Mouse (Mus musculus) liver, adult 2 months (tissue): ENCODE measurements around the gene 4930402F06Rik. TPM values are rescaled to one million over a fixed set of nuclear protein-coding genes. Genes with fewer than 3 reads are reported as not detected.
A peak's percentile ranks its signal among the peaks of the same experiment; 100 is the strongest.

Experiments used
- DNase-seq: peaks from one replicate; pipeline ENCODE4 v3.0.0-alpha.2; 2011; ENCODE audit warnings: low read depth, low spot score; ENCODE audit errors: extremely low read depth
- H3K27ac ChIP-seq: fragments of 200-500 bp; replicated peaks from 2 replicates; pipeline ENCODE4 v1.5.1; 2012; ENCODE audit warnings: low read depth, mild to moderate bottlenecking, control low read depth, inconsistent platforms, low read length; ENCODE audit not compliant: insufficient read depth
- H3K27me3 ChIP-seq: fragments of 200-500 bp; 2 replicates; pipeline ENCODE4 v1.6.1; 2012; ENCODE audit warnings: mild to moderate bottlenecking, moderate library complexity, low read length, inconsistent platforms; ENCODE audit not compliant: control insufficient read depth, insufficient read depth
- H3K36me3 ChIP-seq: fragments of 200-500 bp; 2 replicates; pipeline ENCODE4 v1.6.1; 2012; ENCODE audit warnings: low read length, inconsistent platforms; ENCODE audit not compliant: control insufficient read depth, insufficient read depth
- H3K4me1 ChIP-seq: fragments of 200-500 bp; 2 replicates; pipeline ENCODE4 v1.6.1; 2011; ENCODE audit warnings: low read length; ENCODE audit not compliant: control insufficient read depth, insufficient read depth
- H3K4me3 ChIP-seq: fragments of 200-500 bp; 2 replicates; pipeline ENCODE4 v1.5.1; 2011; ENCODE audit warnings: low read depth, mild to moderate bottlenecking, control low read depth, low read length, moderate library complexity; ENCODE audit not compliant: insufficient read depth
- H3K79me2 ChIP-seq: fragments of 200-500 bp; 2 replicates; pipeline ENCODE4 v1.6.1; 2012; ENCODE audit warnings: inconsistent platforms, mild to moderate bottlenecking, low read length, moderate library complexity; ENCODE audit not compliant: control insufficient read depth, insufficient read depth
- H3K9ac ChIP-seq: fragments of 200-500 bp; 2 replicates; pipeline ENCODE4 v1.6.1; 2012; ENCODE audit warnings: low read depth, mild to moderate bottlenecking, control low read depth, inconsistent platforms, low read length
- CTCF ChIP-seq: fragments of 200-500 bp; IDR thresholded peaks from 2 replicates; pipeline ENCODE4 v1.5.1; 2011; ENCODE audit warnings: low read depth, low read length, control low read depth
- POLR2A ChIP-seq: fragments of 200-500 bp; IDR thresholded peaks from 2 replicates; pipeline ENCODE4 v1.6.1; 2011; ENCODE audit warnings: low read length, control low read depth; ENCODE audit not compliant: insufficient read depth; ENCODE audit errors: extremely low read depth
- WGBS: fragments of 180-500 bp; shearing (Covaris S2); methylation state at CpG from one replicate; pipeline ENCODE4 v1.1.7; 2018; 5-methylcytosine and 5-hydroxymethylcytosine counted together
- polyA plus RNA-seq: library from polyadenylated mRNA; depleted of rRNA; stranded (reverse); fragments of >200 nt; gene quantifications from 2 replicates; pipeline ENCODE4 v1.2.3, GENCODE M21; 2012
- total RNA-seq: library from RNA; depleted of rRNA; stranded (reverse); fragments of >200 nt; gene quantifications from 2 replicates; pipeline ENCODE4 v1.2.3, GENCODE M21; 2014

The 4930402F06Rik gene
- total and polyA plus RNA-seq, 2 experiments = not detected

DNA sequence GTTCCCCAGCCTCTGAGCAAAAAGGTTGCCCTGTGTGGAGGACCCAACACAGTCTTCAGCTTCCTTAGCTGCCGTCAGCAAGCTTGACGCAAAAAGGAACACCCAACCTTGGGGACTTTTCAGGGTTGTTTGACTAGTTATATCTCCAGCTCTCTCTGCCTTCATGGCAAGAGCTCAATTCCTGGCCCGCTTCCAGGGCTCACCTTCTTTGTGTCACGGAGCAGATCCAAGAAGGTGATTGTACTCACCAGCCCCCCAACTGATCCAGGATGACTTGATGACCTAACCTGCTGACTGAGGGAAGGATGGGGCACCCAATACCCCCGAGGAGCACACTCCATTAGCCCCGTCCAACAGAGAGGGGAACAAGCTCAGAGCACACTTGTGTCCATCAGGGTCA, 45.1 kb upstream of the 4930402F06Rik start:
- 0 out of 2 replicates have a peak, but pooled peaks cover 3% of the 10 kb centered on the region for H3K79me2 ChIP-seq
- no peak for DNase-seq
- no peak overlapping the region for H3K4me3 ChIP-seq
- TF ChIP-seq CTCF = no peak
- TF ChIP-seq POLR2A = no peak
- 81% methylated on average over 6 of the region's 6 CpGs for WGBS
- no peaks in the 10 kb centered on the region for H3K27me3 ChIP-seq
- peaks cover 8% of the 10 kb centered on the region for H3K4me1 ChIP-seq
- H3K27ac ChIP-seq = no peak overlapping the region
- no peak overlapping the region for H3K9ac ChIP-seq
- no peaks in the 10 kb centered on the region for H3K36me3 ChIP-seq

DNA sequence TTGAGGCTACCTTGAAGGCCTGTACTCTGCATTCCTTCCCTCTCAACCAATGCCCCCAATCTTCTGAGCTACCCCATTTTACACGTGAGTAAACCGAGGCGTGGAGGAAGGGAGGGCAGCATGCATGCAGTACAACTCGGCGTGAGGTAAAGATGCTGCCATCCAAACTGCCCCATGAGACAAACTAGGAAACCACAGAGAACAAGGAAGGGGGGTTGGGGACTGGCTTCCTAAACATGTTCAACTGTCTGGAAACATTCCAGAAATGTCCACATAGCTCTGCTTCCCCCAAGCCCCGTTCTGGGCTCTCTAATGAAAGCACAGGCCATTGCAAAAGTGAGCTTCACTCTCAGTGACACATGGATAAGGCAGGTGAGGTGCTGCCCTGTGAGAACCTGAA, 44.4 kb upstream of the 4930402F06Rik start:
- DNase-seq = no peak
- H3K27me3 ChIP-seq = no peaks in the 10 kb centered on the region
- H3K36me3 ChIP-seq = no peaks in the 10 kb centered on the region
- no peak overlapping the region for H3K27ac ChIP-seq
- TF ChIP-seq POLR2A = no peak
- no peak for TF ChIP-seq CTCF
- H3K4me3 ChIP-seq = no peak overlapping the region
- WGBS = 77% methylated on average over 6 of the region's 6 CpGs
- peaks cover 6% of the 10 kb centered on the region for H3K4me1 ChIP-seq
- H3K79me2 ChIP-seq = 0 out of 2 replicates have a peak, but pooled peaks cover 3% of the 10 kb centered on the region
- no peak overlapping the region for H3K9ac ChIP-seq

DNA sequence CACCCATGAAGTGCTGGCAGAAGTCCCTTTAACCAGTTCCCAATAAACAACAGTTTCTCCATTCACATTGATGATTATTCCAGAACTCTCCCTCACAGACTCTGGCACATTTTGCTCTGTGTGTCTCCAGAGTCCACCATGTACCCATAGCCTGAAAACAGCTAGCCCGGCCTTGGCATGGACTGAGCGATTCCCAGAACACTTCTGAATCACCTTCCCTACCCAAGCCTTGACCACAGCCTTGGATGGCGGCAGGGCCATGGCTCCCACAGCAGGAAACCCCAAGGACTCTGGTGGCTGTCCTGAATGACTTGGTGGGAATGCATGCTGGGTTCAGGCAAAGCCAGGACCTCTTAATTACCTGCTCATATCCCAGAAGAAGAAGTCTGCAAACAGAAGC, 43.5 kb upstream of the 4930402F06Rik start:
- DNase-seq = no peak
- WGBS = 94% methylated on average over 3 of the region's 3 CpGs

DNA sequence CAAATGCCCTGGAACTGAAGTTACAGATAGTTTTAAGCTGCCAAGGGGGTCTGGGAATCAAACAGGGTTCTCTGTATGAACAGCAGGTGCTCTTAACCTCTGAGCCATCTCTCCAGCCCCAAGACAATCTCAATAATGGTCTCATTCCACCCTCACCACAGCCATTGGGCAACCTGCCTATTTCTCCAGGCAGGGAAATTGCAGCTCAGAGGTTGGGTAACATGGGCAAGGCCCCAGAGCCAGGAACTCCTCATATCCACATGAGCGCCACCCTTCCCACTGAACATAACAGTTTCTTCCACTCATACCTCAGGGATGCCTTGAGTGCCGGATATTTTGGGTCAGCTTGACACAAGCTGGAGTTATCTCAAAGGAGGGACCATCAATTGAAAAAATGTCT, 40.8 kb upstream of the 4930402F06Rik start:
- no peak overlapping the region for H3K27ac ChIP-seq
- H3K27me3 ChIP-seq = no peaks in the 10 kb centered on the region
- TF ChIP-seq CTCF = no peak
- TF ChIP-seq POLR2A = no peak
- 94% methylated on average over 2 of the region's 2 CpGs for WGBS
- H3K4me3 ChIP-seq = no peak overlapping the region
- H3K79me2 ChIP-seq = 0 out of 2 replicates have a peak, but pooled peaks cover 3% of the 10 kb centered on the region
- H3K9ac ChIP-seq = no peak overlapping the region
- no peak for DNase-seq
- 0 out of 2 replicates have a peak, but pooled peaks cover 2% of the 10 kb centered on the region for H3K4me1 ChIP-seq
- no peaks in the 10 kb centered on the region for H3K36me3 ChIP-seq

More for the DNA sequence above, 43.5 kb upstream of the 4930402F06Rik start:
- H3K4me3 ChIP-seq = no peak overlapping the region
- TF ChIP-seq CTCF (no peak), POLR2A (no peak)
- 0 out of 2 replicates have a peak, but pooled peaks cover 3% of the 10 kb centered on the region for H3K79me2 ChIP-seq
- peaks cover 6% of the 10 kb centered on the region for H3K4me1 ChIP-seq
- no peaks in the 10 kb centered on the region for H3K36me3 ChIP-seq
- no peaks in the 10 kb centered on the region for H3K27me3 ChIP-seq
- H3K27ac ChIP-seq = no peak overlapping the region
- no peak overlapping the region for H3K9ac ChIP-seq

DNA sequence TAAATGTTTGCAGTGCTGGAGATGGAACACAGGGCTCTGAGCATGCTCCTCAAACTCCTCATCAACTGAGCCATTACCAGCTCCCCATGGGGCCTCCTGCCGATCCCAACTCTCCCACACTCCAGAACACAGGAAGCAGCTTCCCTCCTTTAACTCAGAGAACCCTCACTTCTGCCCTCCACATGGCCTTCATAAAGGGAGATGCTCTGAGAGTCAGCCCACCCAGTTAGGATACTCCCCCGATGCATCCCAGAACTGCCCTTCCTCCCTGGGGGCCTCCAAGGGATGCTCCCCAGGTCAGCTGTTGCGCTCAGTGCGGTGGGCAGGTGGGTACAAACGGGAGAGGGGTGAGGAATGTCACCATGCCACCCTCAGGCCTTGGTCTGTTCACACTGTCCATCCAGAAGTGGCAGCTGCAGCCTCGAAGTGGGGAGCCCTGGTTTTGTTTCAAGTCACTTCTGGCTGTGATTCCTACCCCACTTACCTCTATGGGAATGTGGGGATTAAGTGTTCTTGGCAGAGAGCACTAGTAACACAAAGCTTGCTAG, 37.7 kb upstream of the 4930402F06Rik start:
- TF ChIP-seq CTCF (no peak), POLR2A (no peak)
- Histone ChIP-seq H3K79me2 (no peaks in the 10 kb centered on the region), H3K9ac (no peak overlapping the region), H3K27me3 (no peaks in the 10 kb centered on the region), H3K36me3 (no peaks in the 10 kb centered on the region), H3K4me1 (0 out of 2 replicates have a peak, but pooled peaks cover 2% of the 10 kb centered on the region), H3K27ac (no peak overlapping the region), H3K4me3 (no peak overlapping the region)
- 87% methylated on average over 6 of the region's 6 CpGs for WGBS
- no peak for DNase-seq

DNA sequence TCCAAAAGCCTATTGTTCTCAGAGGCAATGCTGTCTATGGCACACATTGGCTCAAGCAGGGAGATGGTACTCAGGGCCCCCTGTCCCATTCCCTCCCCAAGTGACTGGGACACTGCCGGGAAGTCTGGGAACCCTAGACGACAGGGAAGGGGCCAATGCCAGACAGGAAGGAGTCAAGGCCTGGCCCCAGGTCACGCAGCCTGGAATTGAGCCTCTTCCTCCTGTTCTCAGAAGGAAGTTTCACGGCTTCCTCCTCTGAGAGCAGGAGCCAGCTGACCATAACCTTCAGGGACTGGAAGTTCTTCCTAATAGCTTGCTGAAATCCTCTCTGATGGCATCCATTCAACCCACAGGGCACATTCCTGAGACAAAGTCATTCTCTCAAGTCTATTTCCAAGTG, 36.5 kb upstream of the 4930402F06Rik start:
- Histone ChIP-seq H3K4me3 (no peak overlapping the region), H3K79me2 (no peaks in the 10 kb centered on the region), H3K36me3 (no peaks in the 10 kb centered on the region), H3K27ac (peak overlapping the region; percentile 56), H3K4me1 (0 out of 2 replicates have a peak, but pooled peaks cover 2% of the 10 kb centered on the region), H3K27me3 (no peaks in the 10 kb centered on the region), H3K9ac (0 out of 2 replicates have a peak overlapping the region, but pooled peaks have one; percentile 14)
- peak; percentile 19 for DNase-seq
- WGBS = 75% methylated on average over 4 of the region's 4 CpGs
- TF ChIP-seq POLR2A = no peak
